Mouse (Mus musculus) heart, postnatal 10 days (tissue): ENCODE data around the gene Reps2. TPM values are rescaled to one million over a fixed set of nuclear protein-coding genes. Genes with fewer than 3 reads are reported as not detected.

Experiments
- DNase-seq, 2 experiments: peaks; one replicate each; pipeline ENCODE4 v3.0.0; 2021
- intact Hi-C: fragments of 180-260 bp; cut with DNase I; formaldehyde crosslinking; loops from one replicate; pipeline ENCODE4 v1.15.1; 2025
- total RNA-seq, 2 experiments: library from RNA; stranded (reverse); gene quantifications; 2 replicates each; pipeline ENCODE4 v1.2.3; 2021

The Reps2 gene
- 1 to 10 TPM in 1 of 2 experiments, under 1 TPM in 1; 0.79 to 1.2 TPM for total RNA-seq

DNA sequence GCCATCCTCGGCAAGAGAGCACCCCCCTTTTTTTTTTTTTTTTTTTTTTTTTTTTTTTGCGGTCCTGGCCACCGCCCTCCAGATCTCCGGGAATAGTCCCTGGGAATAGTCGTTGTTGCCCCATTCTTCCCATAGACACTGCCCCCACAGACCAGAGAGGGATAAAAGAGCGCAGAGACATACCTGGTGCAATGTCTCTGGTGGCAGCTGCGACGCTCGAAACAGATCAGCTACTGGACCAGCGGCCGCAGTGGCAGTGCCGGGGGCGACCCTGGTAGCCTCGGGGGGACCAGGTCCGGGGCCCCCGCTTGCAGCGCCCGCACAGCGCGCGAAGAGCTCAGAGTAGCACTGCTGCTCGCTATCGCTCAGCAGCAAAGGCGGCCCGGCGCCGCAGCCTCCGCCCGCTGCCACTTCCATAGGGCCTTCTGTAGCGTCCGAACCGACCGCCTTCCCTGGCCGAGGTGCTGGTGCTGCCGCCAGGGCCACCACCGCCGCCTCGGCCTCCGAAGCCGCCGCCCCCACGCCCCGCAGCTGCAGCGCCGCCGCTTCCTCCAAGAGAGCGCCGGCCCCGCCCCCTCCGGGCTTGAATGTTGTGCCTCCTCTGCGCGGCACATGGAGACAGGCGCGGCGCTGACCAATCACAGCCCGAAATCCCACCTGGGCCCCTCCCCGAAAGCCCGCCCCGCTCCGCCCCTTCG lies at the start of gene Reps2:
TSS of gene Reps2 (minus strand) at position 559 of the 698 bp plus-strand sequence.
- peak; percentile 67 for DNase-seq
- intact Hi-C loops: no loop called here

DNA sequence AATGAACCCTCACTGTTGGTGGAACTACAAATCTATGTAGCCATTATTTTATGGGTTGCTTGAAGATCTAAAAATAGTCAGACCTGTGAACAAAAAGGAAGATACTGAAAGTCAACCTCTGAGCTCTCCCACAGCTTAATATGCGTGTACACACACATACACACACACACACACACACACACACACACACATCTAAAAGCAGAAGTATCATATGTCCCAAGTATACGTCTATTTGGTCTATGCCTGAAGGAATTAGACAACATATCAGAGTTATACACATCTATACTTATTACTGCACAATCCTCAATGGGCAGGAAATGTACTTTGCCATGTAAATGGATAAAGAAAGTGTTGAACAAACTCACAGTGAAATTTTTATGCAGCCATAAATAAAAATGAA lies 47.8 kb upstream of the Reps2 start:
- intact Hi-C loops: no loop called here
- no peak for DNase-seq

DNA sequence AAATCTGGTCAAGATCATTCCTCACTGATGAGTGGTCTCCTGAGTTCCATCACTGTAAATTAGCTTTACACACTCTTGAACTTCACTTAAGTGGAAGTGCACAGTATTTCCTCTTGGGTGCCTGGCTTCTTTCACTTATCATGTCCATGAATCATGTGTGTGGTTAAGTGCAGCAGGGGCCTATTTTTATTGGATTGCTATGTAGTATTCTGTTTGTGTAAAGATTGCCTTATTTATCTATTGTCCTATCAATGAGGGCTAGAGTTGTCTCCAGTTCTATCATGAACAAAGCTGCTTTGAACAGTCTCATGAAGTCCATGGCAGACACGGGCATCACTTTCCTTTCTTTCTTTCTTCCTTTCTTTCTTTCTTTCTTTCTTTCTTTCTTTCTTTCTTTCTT lies 41.9 kb upstream of the Reps2 start:
- intact Hi-C loops: no loop called here

DNA sequence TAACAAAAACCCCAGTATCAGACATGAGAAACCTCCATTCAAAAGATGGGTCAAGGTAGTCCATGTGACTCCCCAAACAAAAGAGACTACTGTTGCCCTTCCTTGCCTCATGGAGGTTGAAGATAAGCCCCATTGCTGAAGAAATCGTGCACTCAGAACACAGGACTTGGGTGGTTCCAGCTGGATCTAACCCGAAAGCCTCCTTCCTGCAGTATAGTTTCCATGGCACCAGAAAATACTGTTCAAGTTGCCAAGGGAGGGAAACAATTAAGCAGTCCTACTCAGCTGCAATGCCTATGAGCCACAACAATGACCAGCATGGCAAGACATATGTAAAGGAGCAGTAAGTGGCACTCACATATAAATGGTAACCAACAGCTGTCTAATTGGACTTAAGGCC lies 36.1 kb upstream of the Reps2 start:
- DNase-seq: no peak
- intact Hi-C loops: no loop called here

More for the DNA sequence above, 41.9 kb upstream of the Reps2 start:
- DNase-seq: no peak

DNA sequence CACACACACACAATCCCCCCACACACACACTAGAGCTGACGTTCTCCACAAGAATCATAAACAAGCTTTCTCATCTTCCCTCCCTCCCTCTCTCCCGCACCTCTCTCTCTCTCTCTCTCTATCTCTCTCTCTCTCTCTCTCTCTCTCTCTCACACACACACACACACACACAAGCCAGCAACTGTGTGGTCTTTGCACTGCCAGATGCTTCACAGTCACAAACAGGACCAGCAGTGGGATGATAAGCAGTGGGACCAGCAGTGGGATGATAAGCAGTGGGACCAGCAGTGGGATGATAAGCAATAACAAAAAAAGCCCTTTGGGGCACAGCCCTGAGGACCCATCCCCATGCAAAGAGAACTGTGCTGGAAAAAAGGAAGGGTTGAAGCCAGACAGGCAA lies 35.4 kb upstream of the Reps2 start:
- DNase-seq: no peak
- intact Hi-C loops: no loop called here

DNA sequence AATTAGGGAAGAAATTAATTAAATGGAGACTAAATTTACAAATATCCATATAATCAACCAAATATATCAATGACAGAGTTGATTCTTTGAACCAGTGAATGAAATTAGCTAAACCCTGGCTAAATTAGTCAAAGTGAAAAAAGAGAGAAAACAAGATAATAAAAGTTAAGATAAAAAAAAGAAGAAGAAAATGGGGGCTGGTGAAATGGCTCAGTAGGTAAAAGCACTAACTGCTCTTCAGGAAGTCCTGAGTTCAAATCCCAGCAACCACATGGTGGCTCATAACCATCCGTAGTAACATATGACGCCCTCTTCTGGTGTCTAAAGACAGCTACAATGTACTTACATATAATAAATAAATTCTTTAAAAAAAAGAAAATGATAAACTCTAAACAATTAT lies 22.7 kb upstream of the Reps2 start:
- DNase-seq: no peak

DNA sequence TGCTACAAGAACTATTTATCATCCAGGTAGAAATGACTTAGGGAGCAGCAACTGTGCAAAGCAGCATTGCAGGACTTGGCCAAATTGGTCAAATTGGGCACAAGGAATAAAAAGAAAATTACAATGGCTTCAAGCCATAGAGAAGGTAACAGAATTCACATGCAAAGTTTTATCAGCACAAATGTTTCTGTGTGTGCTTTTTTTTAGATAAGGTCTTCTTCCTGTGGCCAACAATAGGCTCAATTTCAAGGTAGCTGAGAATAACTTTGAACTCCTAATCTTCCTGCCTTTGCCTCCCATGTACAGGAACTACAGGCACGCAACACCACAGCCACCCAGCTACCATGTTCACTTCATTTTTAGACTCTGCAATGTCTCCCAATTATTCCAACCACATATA lies 16.7 kb upstream of the Reps2 start:
- intact Hi-C loops: no loop called here

More for the DNA sequence above, 22.7 kb upstream of the Reps2 start:
- intact Hi-C loops: no loop called here

DNA sequence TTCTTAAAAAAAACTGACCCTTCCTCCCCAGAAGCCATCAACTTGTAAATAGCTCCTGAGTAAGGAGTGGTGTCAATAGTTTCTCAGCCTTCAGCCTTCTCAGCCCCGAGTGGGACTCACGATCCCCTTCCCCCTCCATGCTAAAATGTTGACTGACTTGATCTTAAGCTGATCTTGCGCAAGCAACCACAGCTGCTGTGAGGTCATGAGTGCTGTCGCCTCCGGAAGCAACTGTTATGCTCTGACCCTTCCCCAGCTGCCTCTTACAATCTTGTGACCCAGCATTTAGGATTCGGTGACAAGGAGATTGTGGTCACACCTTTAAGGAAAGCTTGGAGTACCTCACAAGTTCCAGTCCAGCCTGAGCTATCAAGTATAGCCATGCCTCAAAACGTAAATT lies 10.1 kb upstream of the Reps2 start:
- intact Hi-C loops: no loop called here
- no peak for DNase-seq

More for the DNA sequence above, 16.7 kb upstream of the Reps2 start:
- no peak for DNase-seq

DNA sequence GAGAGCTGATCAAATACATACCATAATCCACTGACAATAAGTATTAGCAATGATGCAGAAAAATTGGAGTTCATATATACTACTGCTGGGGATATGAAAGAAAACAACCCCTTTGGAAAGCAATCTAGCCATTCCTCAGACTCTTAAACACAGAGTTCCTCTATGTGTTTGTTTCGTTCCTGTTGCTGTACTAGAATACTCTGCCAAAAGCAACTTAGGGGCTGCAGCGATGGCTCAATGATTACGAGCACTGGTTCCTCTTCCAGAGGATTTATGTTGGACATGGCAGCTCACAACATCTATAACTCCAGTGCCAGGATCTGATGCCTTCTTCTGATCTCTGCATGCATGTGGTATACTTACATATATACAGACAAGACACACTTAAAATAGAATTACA lies 9.0 kb upstream of the Reps2 start:
- no peak for DNase-seq
- intact Hi-C loops: no loop called here

DNA sequence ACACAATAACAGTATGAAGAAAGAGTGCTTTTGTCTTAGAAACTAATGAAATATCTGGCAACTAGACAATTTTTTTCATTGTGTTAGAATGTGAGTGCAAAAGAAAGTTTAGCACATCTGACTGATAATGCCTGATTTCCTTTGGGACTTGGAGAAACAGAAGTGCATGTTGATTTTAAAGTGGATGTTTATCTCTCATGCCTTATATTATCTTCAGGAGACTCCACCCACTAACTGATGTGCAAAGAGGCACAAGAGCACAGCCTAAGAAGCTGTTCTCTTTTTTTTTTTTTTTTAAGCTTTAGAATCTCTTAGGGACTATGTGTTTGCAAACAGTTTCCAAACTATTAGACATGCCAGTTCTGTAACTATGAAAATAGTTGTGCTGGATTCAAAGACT lies 7.7 kb upstream of the Reps2 start:
- no peak for DNase-seq
- intact Hi-C loops: no loop called here

DNA sequence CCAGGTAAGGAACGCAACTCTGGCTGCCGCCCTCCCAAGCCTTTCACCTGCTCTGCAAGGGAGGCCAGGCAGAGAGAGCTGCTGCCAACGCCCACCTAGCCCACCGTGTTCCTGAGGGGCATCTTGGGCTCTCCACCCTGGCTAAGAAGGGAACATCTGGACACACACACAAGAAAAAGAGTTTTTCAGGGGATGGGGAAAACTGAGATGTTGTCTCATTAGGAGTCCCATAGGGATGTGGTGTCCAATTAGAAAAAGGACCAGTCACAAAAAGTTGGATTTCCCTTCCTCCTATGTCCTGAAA lies 292 bp upstream of the Reps2 start:
- no peak for DNase-seq
- intact Hi-C loops: no loop called here

DNA sequence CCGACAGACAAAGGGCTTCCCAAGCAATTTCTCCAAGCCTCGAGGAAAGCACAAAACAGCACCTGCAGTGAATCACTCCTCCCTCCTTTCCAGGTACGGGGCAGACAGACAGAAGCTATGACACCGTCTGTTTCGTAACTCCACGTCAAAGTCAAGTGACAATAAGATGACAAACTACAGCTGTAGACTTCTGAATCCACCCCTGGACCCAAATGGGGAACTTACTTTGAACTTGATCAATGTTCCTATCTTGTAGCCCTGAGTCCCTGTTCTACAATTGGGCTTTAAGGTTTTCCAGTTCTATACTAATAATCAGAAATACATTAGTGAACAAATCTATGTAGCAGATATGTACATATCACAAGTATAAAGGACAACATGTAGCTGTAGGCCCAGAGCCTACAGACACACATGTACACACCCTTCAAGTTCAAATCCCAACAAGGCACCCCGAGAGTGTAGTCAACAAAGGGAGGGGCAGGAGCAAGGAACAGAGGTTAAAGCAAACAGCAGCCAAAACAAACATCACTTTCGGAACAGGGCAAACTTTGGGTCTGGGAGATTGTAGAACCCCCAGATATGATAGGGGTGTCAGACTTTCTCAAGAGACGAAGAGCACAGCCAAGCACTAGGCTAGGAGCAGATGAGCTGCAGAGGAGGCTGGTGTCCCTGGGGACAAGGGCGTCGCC lies 903 bp downstream of the Reps2 start:
- intact Hi-C loops: no loop called here
- DNase-seq: no peak

DNA sequence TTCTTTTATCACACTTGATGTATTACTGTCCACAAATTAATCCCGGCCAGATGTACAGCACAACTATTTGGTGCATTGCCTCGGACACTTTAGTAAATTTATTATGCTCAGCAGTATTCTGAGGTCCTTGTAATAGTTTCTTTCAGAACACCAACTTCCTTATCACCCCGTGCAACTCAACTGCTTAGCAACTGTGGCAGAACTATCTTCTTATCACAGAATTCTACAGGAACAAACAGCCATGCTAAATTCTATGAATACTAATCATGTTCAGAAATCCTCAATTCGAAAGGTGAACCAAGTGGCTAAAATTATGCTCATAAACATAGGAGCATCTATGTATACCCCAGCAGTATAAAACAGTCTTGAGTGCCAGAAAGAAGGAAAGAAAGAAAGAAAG lies 1.7 kb downstream of the Reps2 start:
- intact Hi-C loops: no loop called here
- DNase-seq: no peak

DNA sequence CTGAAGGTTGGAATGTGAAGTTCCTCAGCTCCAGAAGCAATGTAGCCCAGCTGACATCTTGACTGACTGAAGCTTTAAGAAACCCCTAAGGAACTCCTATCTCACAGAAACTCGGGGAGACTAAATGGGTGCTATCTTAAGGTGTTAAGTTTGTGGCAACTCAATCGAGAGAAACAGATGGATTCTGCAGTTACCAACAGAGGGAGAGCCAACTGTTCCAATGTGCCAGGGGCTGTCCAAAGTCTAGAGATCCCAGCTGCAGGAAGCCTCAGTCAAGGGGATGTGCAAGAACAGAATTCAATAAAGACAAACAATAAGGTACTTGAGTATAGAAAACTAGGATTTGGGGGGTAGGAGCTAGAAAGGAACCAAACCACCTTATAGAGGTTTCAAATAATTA lies 8.3 kb downstream of the Reps2 start:
- intact Hi-C loops: no loop called here
- DNase-seq: no peak

DNA sequence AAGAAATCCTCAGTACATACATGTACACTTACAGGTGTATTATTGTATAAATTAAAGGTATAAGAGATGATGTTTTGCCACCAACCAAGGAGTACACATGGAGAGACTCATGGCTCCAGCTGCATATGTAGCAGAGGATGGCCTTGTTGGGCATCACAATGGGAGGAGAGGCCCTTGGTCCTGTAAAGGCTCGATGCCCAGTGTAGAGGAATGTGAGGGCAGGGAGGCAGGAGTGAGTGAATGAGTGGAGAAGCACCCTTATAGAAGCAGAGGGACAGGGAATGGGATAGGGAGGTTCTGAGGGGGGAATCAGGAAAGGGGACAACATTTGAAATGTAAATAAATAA lies 21.4 kb downstream of the Reps2 start:
- DNase-seq: no peak
- intact Hi-C loops: no loop called here

DNA sequence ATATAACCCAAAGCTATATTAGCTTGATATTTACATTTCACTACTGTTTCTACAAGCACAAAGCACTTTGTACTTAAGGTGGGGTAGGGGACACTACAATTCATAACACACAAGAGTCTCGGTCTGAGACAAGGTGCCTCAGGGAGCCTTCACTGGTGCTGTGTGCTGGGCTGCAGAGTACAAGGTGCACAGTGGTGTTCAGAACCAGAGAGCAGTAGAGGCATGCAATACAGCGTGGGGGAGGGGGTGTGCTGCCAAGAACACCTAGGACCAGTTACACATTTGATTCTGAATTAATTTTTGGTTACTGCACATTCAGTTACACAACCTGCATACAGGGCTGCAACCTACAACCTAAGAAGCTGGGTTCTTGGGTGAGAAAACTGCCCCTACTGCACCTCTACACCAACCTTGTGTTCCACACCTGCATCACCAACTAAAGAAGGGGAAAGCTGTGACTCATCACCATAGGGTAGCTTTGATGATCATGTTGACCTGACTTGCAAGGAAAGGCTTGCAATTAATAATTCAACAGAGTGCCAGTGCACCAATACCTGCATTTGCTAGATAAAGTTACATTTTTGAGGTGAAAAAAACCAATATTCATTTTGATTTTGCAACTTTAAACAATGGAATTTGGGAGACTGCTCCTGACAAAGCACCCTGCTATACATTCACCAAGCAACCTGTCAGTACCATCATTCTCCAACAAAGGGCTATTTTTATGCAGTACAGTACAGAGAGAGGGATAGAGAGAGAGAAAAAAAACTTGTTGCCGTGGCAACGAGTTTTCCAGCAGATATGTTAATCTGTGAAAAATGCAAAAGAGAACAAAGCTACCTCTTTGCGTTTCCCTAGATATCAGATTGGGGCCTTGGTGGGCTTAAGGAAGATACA lies 22.0 kb downstream of the Reps2 start:
- DNase-seq: no peak
- intact Hi-C loops: no loop called here

DNA sequence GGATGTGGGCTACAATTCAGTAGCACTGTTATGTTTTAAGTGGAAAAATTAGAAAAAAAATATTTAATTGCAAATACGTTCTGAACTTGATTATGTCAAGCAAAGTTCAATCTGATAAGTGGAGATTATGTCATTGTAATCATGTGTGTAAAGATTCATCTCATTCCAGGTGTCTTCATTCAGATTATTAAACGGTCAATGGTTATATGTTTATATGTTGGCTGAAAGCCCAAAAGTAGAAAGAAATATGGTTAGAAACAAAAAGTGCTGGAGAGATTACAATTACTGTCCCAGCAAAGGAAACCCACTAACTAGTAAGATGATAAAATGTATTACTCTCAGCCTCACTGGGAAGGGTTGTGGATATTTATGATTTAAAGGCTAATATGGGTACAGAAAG lies 23.7 kb downstream of the Reps2 start:
- intact Hi-C loops: no loop called here
- DNase-seq: no peak

DNA sequence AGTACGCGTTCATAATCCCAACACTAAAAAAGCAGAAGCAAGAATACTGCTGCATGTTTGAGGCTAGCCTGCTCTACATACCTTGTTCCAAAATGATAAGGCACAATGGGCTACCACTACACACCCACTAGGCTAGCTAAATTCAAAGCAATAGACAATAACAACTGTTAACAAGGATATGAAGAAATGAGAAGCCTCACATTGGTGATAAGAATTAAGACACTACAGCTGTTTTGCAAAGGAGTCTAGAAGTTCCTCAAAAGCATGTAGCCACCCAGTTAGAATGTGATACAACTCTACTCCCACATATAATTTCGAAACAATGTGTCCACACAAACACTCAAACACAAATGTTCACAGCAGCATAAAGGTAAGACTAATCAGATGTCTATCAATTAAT lies 24.9 kb downstream of the Reps2 start:
- intact Hi-C loops: no loop called here
- no peak for DNase-seq

DNA sequence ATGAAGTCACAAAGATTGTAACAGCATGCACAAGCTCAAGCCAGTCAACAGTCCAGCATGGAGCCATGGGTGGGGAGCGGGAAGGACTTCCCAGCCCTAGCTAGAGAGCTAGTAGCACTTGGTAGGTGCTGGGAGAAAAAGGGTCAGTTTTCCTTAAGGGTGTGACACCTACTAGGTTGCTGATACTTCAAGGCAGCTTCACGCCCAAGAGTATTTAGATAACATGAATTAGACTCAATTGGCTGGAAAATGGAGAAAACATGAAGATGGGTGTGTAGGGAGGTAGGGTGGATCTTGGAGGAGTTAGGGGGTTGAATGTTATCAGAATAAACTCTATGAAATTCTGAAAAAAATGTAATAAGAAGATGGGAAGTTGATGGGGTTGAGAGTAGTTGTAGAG lies 37.3 kb downstream of the Reps2 start:
- DNase-seq: no peak
- intact Hi-C loops: no loop called here

DNA sequence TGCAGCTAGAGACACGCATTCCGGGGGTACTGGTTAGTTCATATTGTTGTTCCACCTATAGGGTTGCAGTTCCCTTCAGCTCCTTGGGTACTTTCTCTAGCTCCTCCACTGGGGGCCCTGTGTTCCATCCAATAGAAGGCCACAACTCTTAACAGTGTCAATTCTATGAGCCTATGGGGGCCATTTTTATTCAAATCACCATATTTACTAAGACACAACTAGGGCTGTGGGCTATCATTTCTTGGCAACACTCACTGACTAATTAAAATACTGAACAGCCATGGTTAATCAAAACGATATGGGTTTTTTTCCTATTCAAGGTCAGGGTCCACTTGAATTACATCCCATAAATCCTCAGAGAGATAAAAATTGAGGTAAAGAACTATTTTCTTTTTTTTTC lies 43.8 kb downstream of the Reps2 start:
- intact Hi-C loops: no loop called here
- no peak for DNase-seq

DNA sequence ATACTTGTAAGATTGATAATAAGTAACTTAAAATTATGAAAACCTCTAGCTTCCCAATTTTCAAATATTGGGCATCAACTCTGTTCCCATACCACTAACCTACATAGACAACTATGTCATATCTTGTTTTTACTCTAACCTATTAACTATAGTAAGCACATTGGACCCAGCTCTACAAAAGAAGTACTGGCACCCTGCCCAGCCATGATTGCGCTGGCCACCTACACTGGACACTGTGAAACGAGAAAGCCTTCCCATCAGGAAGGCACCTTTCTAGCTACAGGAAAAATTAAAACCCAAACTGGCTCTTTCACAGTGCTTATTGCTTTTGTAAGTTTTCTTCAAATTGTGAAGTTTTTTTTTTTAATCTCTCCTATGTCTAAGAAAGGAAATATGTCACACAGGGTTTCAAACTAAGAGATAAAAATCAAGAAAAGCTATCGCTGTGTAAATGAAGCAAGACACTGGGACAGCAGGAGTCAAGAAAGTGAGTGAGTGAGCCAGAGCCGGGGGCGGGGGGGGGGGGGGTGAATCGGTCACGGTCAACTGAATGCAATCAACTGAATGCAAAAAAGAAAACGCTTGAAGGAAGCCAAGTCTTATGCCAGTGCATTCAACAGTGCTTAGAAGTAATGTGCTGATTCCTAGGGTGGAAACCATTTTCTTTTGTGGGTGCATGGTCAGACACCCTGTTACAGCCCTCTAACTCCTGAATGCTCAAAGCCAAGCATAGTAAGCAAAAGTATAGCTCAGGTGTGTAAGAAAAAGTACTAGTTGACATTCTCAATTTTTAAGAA lies 52.2 kb downstream of the Reps2 start:
- intact Hi-C loops: no loop called here
- DNase-seq: no peak
